Mouse (Mus musculus) forebrain, embryonic 12.5 days (tissue): ENCODE measurements around the gene Zmiz1. TPM values are rescaled to one million over a fixed set of nuclear protein-coding genes. Genes with fewer than 3 reads are reported as not detected.
A peak's percentile ranks its signal among the peaks of the same experiment; 100 is the strongest.

Experiments used
- ATAC-seq: fragments of 200-750 bp; cut with Nextera tagmentation; 2 replicates; pipeline ENCODE4 v1.8.0; 2017; ENCODE audit warnings: moderate TSS enrichment; ENCODE audit not compliant: low FRiP score
- H3K27ac ChIP-seq: fragments of 300-500 bp; sonication (generic); 2 replicates; pipeline ENCODE4 v1.5.1; 2016; ENCODE audit warnings: mild to moderate bottlenecking
- H3K27me3 ChIP-seq: fragments of 300-500 bp; sonication (generic); 2 replicates; pipeline ENCODE4 v1.6.1; 2016; ENCODE audit warnings: mild to moderate bottlenecking
- H3K36me3 ChIP-seq: fragments of 300-500 bp; sonication (generic); replicated peaks from 2 replicates; pipeline ENCODE4 v1.6.1; 2016; ENCODE audit warnings: mild to moderate bottlenecking
- H3K4me1 ChIP-seq: fragments of 300-500 bp; sonication (generic); 2 replicates; pipeline ENCODE4 v1.6.1; 2016
- H3K4me2 ChIP-seq: fragments of 300-500 bp; sonication (generic); 2 replicates; pipeline ENCODE4 v1.6.1; 2016; ENCODE audit warnings: mild to moderate bottlenecking, moderate library complexity
- H3K4me3 ChIP-seq: fragments of 300-500 bp; sonication (generic); replicated peaks from 2 replicates; pipeline ENCODE4 v1.5.1; 2016; ENCODE audit warnings: mild to moderate bottlenecking
- H3K9ac ChIP-seq: fragments of 300-500 bp; sonication (generic); 2 replicates; pipeline ENCODE4 v1.6.1; 2016; ENCODE audit warnings: mild to moderate bottlenecking
- H3K9me3 ChIP-seq: fragments of 300-500 bp; sonication (generic); 2 replicates; pipeline ENCODE4 v1.6.1; 2016
- WGBS: fragments of 180-500 bp; shearing (Covaris S2); methylation state at CpG from one replicate; pipeline ENCODE4 v1.1.7; 2016; 5-methylcytosine and 5-hydroxymethylcytosine counted together
- polyA plus RNA-seq: library from polyadenylated mRNA; unstranded; fragments of >200 nt; fragmentation: Nextera tagmentation; extraction: Ambion mirVana; gene quantifications from 2 replicates; pipeline ENCODE4 v1.2.1, GENCODE M21; 2016

The Zmiz1 gene
- polyA plus RNA-seq, 1 experiment from 2014 or later = 64.1 TPM

- 58% methylated on average over 3 of the region's 3 CpGs for WGBS
- Histone ChIP-seq H3K4me2 (no peak overlapping the region), H3K9me3 (no peaks in the 10 kb centered on the region), H3K36me3 (no peaks in the 10 kb centered on the region), H3K27ac (no peak overlapping the region), H3K9ac (no peak overlapping the region), H3K27me3 (no peaks in the 10 kb centered on the region), H3K4me1 (peaks cover 14% of the 10 kb centered on the region), H3K4me3 (no peak overlapping the region)
- no peak for ATAC-seq
Observed at GRCm38 (mm10) chr14:25440777-25441176, 18.2 kb upstream of the Zmiz1 start.

- no peak overlapping the region for H3K27ac ChIP-seq
- no peaks in the 10 kb centered on the region for H3K36me3 ChIP-seq
- peaks cover 14% of the 10 kb centered on the region for H3K4me1 ChIP-seq
- no peak overlapping the region for H3K4me2 ChIP-seq
- no peaks in the 10 kb centered on the region for H3K27me3 ChIP-seq
- 76% methylated on average over 5 of the region's 5 CpGs for WGBS
- no peak overlapping the region for H3K9ac ChIP-seq
- H3K9me3 ChIP-seq = no peaks in the 10 kb centered on the region
- ATAC-seq = no peak
- no peak overlapping the region for H3K4me3 ChIP-seq
Observed at GRCm38 (mm10) chr14:25441469-25441868, 17.5 kb upstream of the Zmiz1 start.

GRCm38 (mm10) chr14:25442676-25443075 is 16.3 kb upstream of the Zmiz1 start:
- Histone ChIP-seq H3K9ac (no peak overlapping the region), H3K27ac (no peak overlapping the region), H3K4me2 (no peak overlapping the region), H3K27me3 (no peaks in the 10 kb centered on the region), H3K4me1 (peaks cover 14% of the 10 kb centered on the region), H3K4me3 (no peak overlapping the region), H3K9me3 (no peaks in the 10 kb centered on the region), H3K36me3 (no peaks in the 10 kb centered on the region)
- WGBS = 43% methylated on average over 2 of the region's 2 CpGs
- no peak for ATAC-seq

- H3K27me3 ChIP-seq = no peaks in the 10 kb centered on the region
- H3K27ac ChIP-seq = no peak overlapping the region
- ATAC-seq = no peak
- H3K4me1 ChIP-seq = peaks cover 23% of the 10 kb centered on the region
- 85% methylated on average over 6 of the region's 6 CpGs for WGBS
- no peak overlapping the region for H3K9ac ChIP-seq
- no peaks in the 10 kb centered on the region for H3K9me3 ChIP-seq
- H3K36me3 ChIP-seq = no peaks in the 10 kb centered on the region
- no peak overlapping the region for H3K4me2 ChIP-seq
- H3K4me3 ChIP-seq = no peak overlapping the region
Observed at GRCm38 (mm10) chr14:25447136-25447775, 11.7 kb upstream of the Zmiz1 start.

GRCm38 (mm10) chr14:25448471-25448870 is 10.5 kb upstream of the Zmiz1 start:
- ATAC-seq = no peak
- H3K4me1 ChIP-seq = peaks cover 18% of the 10 kb centered on the region
- H3K4me3 ChIP-seq = no peak overlapping the region
- no peaks in the 10 kb centered on the region for H3K36me3 ChIP-seq
- H3K9me3 ChIP-seq = no peaks in the 10 kb centered on the region
- no peak overlapping the region for H3K27ac ChIP-seq
- H3K27me3 ChIP-seq = 0 out of 2 replicates have a peak, but pooled peaks cover under 1% of the 10 kb centered on the region
- 33% methylated on average over 2 of the region's 2 CpGs for WGBS
- H3K9ac ChIP-seq = no peak overlapping the region
- no peak overlapping the region for H3K4me2 ChIP-seq

- Histone ChIP-seq H3K27ac (no peak overlapping the region), H3K4me2 (no peak overlapping the region), H3K27me3 (0 out of 2 replicates have a peak, but pooled peaks cover 4% of the 10 kb centered on the region), H3K4me3 (no peak overlapping the region), H3K4me1 (peaks cover 27% of the 10 kb centered on the region), H3K9ac (no peak overlapping the region), H3K36me3 (no peaks in the 10 kb centered on the region), H3K9me3 (no peaks in the 10 kb centered on the region)
- no peak for ATAC-seq
- 52% methylated on average over 7 of the region's 7 CpGs for WGBS
Observed at GRCm38 (mm10) chr14:25451099-25451667, 7.8 kb upstream of the Zmiz1 start.

GRCm38 (mm10) chr14:25451699-25452632 is 7.0 kb upstream of the Zmiz1 start:
- WGBS = 81% methylated on average over 10 of the region's 10 CpGs
- no peak overlapping the region for H3K4me2 ChIP-seq
- no peak for ATAC-seq
- H3K27ac ChIP-seq = no peak overlapping the region
- no peak overlapping the region for H3K4me3 ChIP-seq
- H3K4me1 ChIP-seq = peaks cover 34% of the 10 kb centered on the region
- H3K9ac ChIP-seq = no peak overlapping the region
- no peaks in the 10 kb centered on the region for H3K9me3 ChIP-seq
- 0 out of 2 replicates have a peak, but pooled peaks cover 4% of the 10 kb centered on the region for H3K27me3 ChIP-seq
- no peaks in the 10 kb centered on the region for H3K36me3 ChIP-seq

- Histone ChIP-seq H3K27me3 (0 out of 2 replicates have a peak, but pooled peaks cover 4% of the 10 kb centered on the region), H3K27ac (no peak overlapping the region), H3K9me3 (no peaks in the 10 kb centered on the region), H3K9ac (no peak overlapping the region), H3K4me3 (no peak overlapping the region), H3K4me1 (peaks cover 37% of the 10 kb centered on the region), H3K36me3 (no peaks in the 10 kb centered on the region), H3K4me2 (no peak overlapping the region)
- no peak for ATAC-seq
- 80% methylated on average over 2 of the region's 2 CpGs for WGBS
Observed at GRCm38 (mm10) chr14:25452633-25453025, 6.4 kb upstream of the Zmiz1 start.

GRCm38 (mm10) chr14:25454066-25454760 is 4.8 kb upstream of the Zmiz1 start:
- no peak overlapping the region for H3K4me2 ChIP-seq
- no peaks in the 10 kb centered on the region for H3K36me3 ChIP-seq
- no peak overlapping the region for H3K9ac ChIP-seq
- H3K27me3 ChIP-seq = 0 out of 2 replicates have a peak, but pooled peaks cover 4% of the 10 kb centered on the region
- H3K9me3 ChIP-seq = no peaks in the 10 kb centered on the region
- ATAC-seq = no peak
- no peak overlapping the region for H3K4me3 ChIP-seq
- 89% methylated on average over 12 of the region's 12 CpGs for WGBS
- H3K27ac ChIP-seq = no peak overlapping the region
- peaks cover 30% of the 10 kb centered on the region for H3K4me1 ChIP-seq

- Histone ChIP-seq H3K27ac (peak overlapping the region; percentile 100), H3K4me3 (peak overlapping the region; percentile 97), H3K4me2 (peak overlapping the region; percentile 98), H3K9ac (peak overlapping the region; percentile 59), H3K27me3 (0 out of 2 replicates have a peak, but pooled peaks cover 4% of the 10 kb centered on the region), H3K36me3 (no peaks in the 10 kb centered on the region), H3K9me3 (no peaks in the 10 kb centered on the region), H3K4me1 (peaks cover 38% of the 10 kb centered on the region)
- 4% methylated on average over 17 of the region's 17 CpGs for WGBS
- peak; percentile 14 for ATAC-seq
Observed at GRCm38 (mm10) chr14:25456666-25457433, 2.1 kb upstream of the Zmiz1 start.

GRCm38 (mm10) chr14:25457434-25457957 is 1.5 kb upstream of the Zmiz1 start:
- no peaks in the 10 kb centered on the region for H3K9me3 ChIP-seq
- 0 out of 2 replicates have a peak, but pooled peaks cover 4% of the 10 kb centered on the region for H3K27me3 ChIP-seq
- under 1% methylated on average over 48 of the region's 52 CpGs for WGBS
- peak overlapping the region; percentile 98 for H3K4me2 ChIP-seq
- H3K4me1 ChIP-seq = peaks cover 45% of the 10 kb centered on the region
- H3K4me3 ChIP-seq = peak overlapping the region; percentile 97
- peak overlapping the region; percentile 99 for H3K9ac ChIP-seq
- H3K27ac ChIP-seq = peak overlapping the region; percentile 100
- no peaks in the 10 kb centered on the region for H3K36me3 ChIP-seq
- ATAC-seq = peak; percentile 88
